Mouse (Mus musculus) hindbrain, embryonic 15.5 days (tissue): Measurements from ENCODE around the gene Tmed4. TPM values are rescaled to one million over a fixed set of nuclear protein-coding genes. Genes with fewer than 3 reads are reported as not detected.

Experiments
- ATAC-seq: fragments of 200-750 bp; cut with Nextera tagmentation; 2 replicates; pipeline ENCODE4 v1.8.0; 2017; ENCODE audit warnings: low read depth, moderate number of reproducible peaks, moderate TSS enrichment; ENCODE audit not compliant: low FRiP score
- H3K27ac ChIP-seq: fragments of 300-500 bp; sonication (generic); replicated peaks from 2 replicates; pipeline ENCODE4 v1.5.1; 2015; ENCODE audit warnings: mild to moderate bottlenecking, inconsistent platforms
- H3K27me3 ChIP-seq: fragments of 300-500 bp; sonication (generic); 2 replicates; pipeline ENCODE4 v1.6.1; 2015; ENCODE audit warnings: control low read depth, inconsistent platforms
- H3K36me3 ChIP-seq: fragments of 300-500 bp; sonication (generic); 2 replicates; pipeline ENCODE4 v1.6.1; 2015; ENCODE audit warnings: control low read depth, inconsistent platforms
- H3K4me1 ChIP-seq: fragments of 300-500 bp; sonication (generic); replicated peaks from 2 replicates; pipeline ENCODE4 v1.6.1; 2015; ENCODE audit warnings: control low read depth, inconsistent platforms
- H3K4me2 ChIP-seq: fragments of 300-500 bp; sonication (generic); 2 replicates; pipeline ENCODE4 v1.6.1; 2015; ENCODE audit warnings: moderate library complexity, mild to moderate bottlenecking, inconsistent platforms
- H3K4me3 ChIP-seq: fragments of 300-500 bp; sonication (generic); 2 replicates; pipeline ENCODE4 v1.5.1; 2015; ENCODE audit warnings: mild to moderate bottlenecking, inconsistent platforms
- H3K9ac ChIP-seq: fragments of 300-500 bp; sonication (generic); 2 replicates; pipeline ENCODE4 v1.6.1; 2015; ENCODE audit warnings: inconsistent platforms
- H3K9me3 ChIP-seq: fragments of 300-500 bp; sonication (generic); 2 replicates; pipeline ENCODE4 v1.6.1; 2016; ENCODE audit warnings: control low read depth, inconsistent platforms
- WGBS: fragments of 180-500 bp; shearing (Covaris S2); methylation state at CpG from one replicate; pipeline ENCODE4 v1.1.7; 2015; 5-methylcytosine and 5-hydroxymethylcytosine counted together
- polyA plus RNA-seq: library from polyadenylated mRNA; unstranded; fragments of >200 nt; fragmentation: Nextera tagmentation; extraction: Ambion mirVana; gene quantifications from 2 replicates; pipeline ENCODE4 v1.2.1, GENCODE M21; 2015

Tmed4 gene
- polyA plus RNA-seq, 1 experiment from 2014 or later = 116 TPM

- Histone ChIP-seq H3K27ac (no peak overlapping the region), H3K27me3 (no peaks in the 10 kb centered on the region), H3K9me3 (no peaks in the 10 kb centered on the region), H3K36me3 (peaks cover 24% of the 10 kb centered on the region), H3K4me2 (no peak overlapping the region), H3K4me3 (no peak overlapping the region), H3K9ac (no peak overlapping the region), H3K4me1 (peaks cover 18% of the 10 kb centered on the region)
- no peak for ATAC-seq
- 97% methylated on average over 4 of the region's 4 CpGs for WGBS
Measured at GRCm38 (mm10) chr11:6294632-6295031, 20.0 kb upstream of the Tmed4 start.

- no peaks in the 10 kb centered on the region for H3K9me3 ChIP-seq
- WGBS = 96% methylated on average over 2 of the region's 2 CpGs
- H3K27ac ChIP-seq = no peak overlapping the region
- H3K4me1 ChIP-seq = peaks cover 18% of the 10 kb centered on the region
- no peak overlapping the region for H3K4me3 ChIP-seq
- ATAC-seq = no peak
- peaks cover 17% of the 10 kb centered on the region for H3K36me3 ChIP-seq
- H3K9ac ChIP-seq = no peak overlapping the region
- no peaks in the 10 kb centered on the region for H3K27me3 ChIP-seq
- peak overlapping the region; percentile 58; the same call in 1 of the 2 replicates for H3K4me2 ChIP-seq
Measured at GRCm38 (mm10) chr11:6293601-6294000, 18.9 kb upstream of the Tmed4 start.

GRCm38 (mm10) chr11:6292988-6293349 lies 18.3 kb upstream of the Tmed4 start:
- no peaks in the 10 kb centered on the region for H3K27me3 ChIP-seq
- no peak overlapping the region for H3K9ac ChIP-seq
- peaks cover 18% of the 10 kb centered on the region for H3K4me1 ChIP-seq
- WGBS = 93% methylated on average over 4 of the region's 4 CpGs
- peaks cover 11% of the 10 kb centered on the region for H3K36me3 ChIP-seq
- ATAC-seq = no peak
- H3K4me2 ChIP-seq = peak overlapping the region; percentile 58
- peak overlapping the region; percentile 69; the same call in 1 of the 2 replicates for H3K4me3 ChIP-seq
- H3K27ac ChIP-seq = peak overlapping the region; percentile 92; the same call in 1 of the 2 replicates
- no peaks in the 10 kb centered on the region for H3K9me3 ChIP-seq

- H3K9me3 ChIP-seq = no peaks in the 10 kb centered on the region
- H3K9ac ChIP-seq = peak overlapping the region; percentile 64
- 17% methylated on average over 33 of the region's 33 CpGs for WGBS
- peaks cover 18% of the 10 kb centered on the region for H3K4me1 ChIP-seq
- ATAC-seq = no peak; the same call in 1 of the 2 replicates
- H3K27ac ChIP-seq = peak overlapping the region; percentile 92
- peaks cover 5% of the 10 kb centered on the region; the same call in 1 of the 2 replicates for H3K36me3 ChIP-seq
- H3K4me2 ChIP-seq = peak overlapping the region; percentile 58
- H3K27me3 ChIP-seq = no peaks in the 10 kb centered on the region
- H3K4me3 ChIP-seq = peak overlapping the region; percentile 69
Measured at GRCm38 (mm10) chr11:6292116-6292987, 17.7 kb upstream of the Tmed4 start.

GRCm38 (mm10) chr11:6291401-6292115 lies 16.9 kb upstream of the Tmed4 start, which contains the start of gene Ogdh:
Gene Ogdh, plus strand, starts transcription at chr11:6291633.
- H3K9ac ChIP-seq = peak within 1 kb of the TSS; percentile 64
- no peaks in the 10 kb centered on the region for H3K9me3 ChIP-seq
- H3K27me3 ChIP-seq = no peaks in the 10 kb centered on the region
- H3K36me3 ChIP-seq = no peaks in the 10 kb centered on the region
- H3K27ac ChIP-seq = peak within 1 kb of the TSS; percentile 92
- peaks cover 18% of the 10 kb centered on the region for H3K4me1 ChIP-seq
- under 1% methylated on average over 77 of the region's 77 CpGs for WGBS
- peak within 1 kb of the TSS; percentile 69 for H3K4me3 ChIP-seq
- peak; percentile 98 for ATAC-seq
- peak within 1 kb of the TSS; percentile 58 for H3K4me2 ChIP-seq

GRCm38 (mm10) chr11:6290883-6291282 lies 16.2 kb upstream of the Tmed4 start:
- WGBS = 25% methylated on average over 3 of the region's 3 CpGs
- Histone ChIP-seq H3K27ac (peak overlapping the region; percentile 92), H3K4me1 (peaks cover 18% of the 10 kb centered on the region), H3K27me3 (no peaks in the 10 kb centered on the region), H3K9ac (peak overlapping the region; percentile 64; the same call in 1 of the 2 replicates), H3K36me3 (no peaks in the 10 kb centered on the region), H3K4me2 (peak overlapping the region; percentile 58), H3K9me3 (no peaks in the 10 kb centered on the region), H3K4me3 (peak overlapping the region; percentile 69)
- no peak for ATAC-seq

- no peak overlapping the region for H3K9ac ChIP-seq
- 94% methylated on average over 3 of the region's 3 CpGs for WGBS
- H3K36me3 ChIP-seq = no peaks in the 10 kb centered on the region
- peaks cover 18% of the 10 kb centered on the region for H3K4me1 ChIP-seq
- H3K4me2 ChIP-seq = no peak overlapping the region
- H3K27ac ChIP-seq = no peak overlapping the region
- ATAC-seq = no peak
- no peaks in the 10 kb centered on the region for H3K27me3 ChIP-seq
- no peak overlapping the region for H3K4me3 ChIP-seq
- no peaks in the 10 kb centered on the region for H3K9me3 ChIP-seq
Measured at GRCm38 (mm10) chr11:6290138-6290537, 15.5 kb upstream of the Tmed4 start.

- no peak for ATAC-seq
- H3K36me3 ChIP-seq = no peaks in the 10 kb centered on the region
- H3K4me1 ChIP-seq = no peaks in the 10 kb centered on the region
- H3K9ac ChIP-seq = no peak overlapping the region
- no peaks in the 10 kb centered on the region for H3K9me3 ChIP-seq
- no peaks in the 10 kb centered on the region for H3K27me3 ChIP-seq
- 71% methylated on average over 3 of the region's 3 CpGs for WGBS
- no peak overlapping the region for H3K4me3 ChIP-seq
- no peak overlapping the region for H3K27ac ChIP-seq
- no peak overlapping the region for H3K4me2 ChIP-seq
Measured at GRCm38 (mm10) chr11:6282940-6283339, 8.3 kb upstream of the Tmed4 start.

- H3K4me2 ChIP-seq = no peak overlapping the region
Measured at GRCm38 (mm10) chr11:6276466-6276865, 1.8 kb upstream of the Tmed4 start.

GRCm38 (mm10) chr11:6275094-6275484 lies 419 bp upstream of the Tmed4 start:
- Histone ChIP-seq H3K9me3 (no peaks in the 10 kb centered on the region), H3K27me3 (no peaks in the 10 kb centered on the region), H3K4me3 (peak overlapping the region; percentile 96), H3K36me3 (peaks cover 14% of the 10 kb centered on the region), H3K4me2 (peak overlapping the region; percentile 87), H3K4me1 (peaks cover 30% of the 10 kb centered on the region), H3K27ac (peak overlapping the region; percentile 85), H3K9ac (peak overlapping the region; percentile 96)
- no peak; the same call in 1 of the 2 replicates for ATAC-seq
- WGBS = 22% methylated on average over 7 of the region's 7 CpGs

More at GRCm38 (mm10) chr11:6276466-6276865, 1.8 kb upstream of the Tmed4 start:
- no peak for ATAC-seq
- WGBS = 87% methylated on average over 3 of the region's 3 CpGs
- Histone ChIP-seq H3K9ac (no peak overlapping the region), H3K36me3 (peaks cover 2% of the 10 kb centered on the region), H3K27me3 (no peaks in the 10 kb centered on the region), H3K27ac (no peak overlapping the region), H3K4me3 (no peak overlapping the region), H3K4me1 (peaks cover 30% of the 10 kb centered on the region), H3K9me3 (no peaks in the 10 kb centered on the region)

GRCm38 (mm10) chr11:6273607-6274006 lies 1.1 kb downstream of the Tmed4 start:
- Histone ChIP-seq H3K9me3 (no peaks in the 10 kb centered on the region), H3K36me3 (peaks cover 14% of the 10 kb centered on the region), H3K27ac (no peak overlapping the region), H3K4me2 (peak overlapping the region; percentile 87), H3K9ac (peak overlapping the region; percentile 96), H3K27me3 (no peaks in the 10 kb centered on the region), H3K4me1 (peaks cover 32% of the 10 kb centered on the region), H3K4me3 (peak overlapping the region; percentile 96)
- 55% methylated on average over 11 of the region's 11 CpGs for WGBS
- ATAC-seq = no peak
